Mouse (Mus musculus) NIH3T3 (cell line): Measurements from ENCODE around the gene Pnliprp2.
A peak's percentile ranks its signal among the peaks of the same experiment; 100 is the strongest.

Experiments
- DNase-seq: peaks from one replicate; pipeline ENCODE4 v3.0.0-alpha.2; 2012; ENCODE audit warnings: low read depth

The Pnliprp2 gene

DNA sequence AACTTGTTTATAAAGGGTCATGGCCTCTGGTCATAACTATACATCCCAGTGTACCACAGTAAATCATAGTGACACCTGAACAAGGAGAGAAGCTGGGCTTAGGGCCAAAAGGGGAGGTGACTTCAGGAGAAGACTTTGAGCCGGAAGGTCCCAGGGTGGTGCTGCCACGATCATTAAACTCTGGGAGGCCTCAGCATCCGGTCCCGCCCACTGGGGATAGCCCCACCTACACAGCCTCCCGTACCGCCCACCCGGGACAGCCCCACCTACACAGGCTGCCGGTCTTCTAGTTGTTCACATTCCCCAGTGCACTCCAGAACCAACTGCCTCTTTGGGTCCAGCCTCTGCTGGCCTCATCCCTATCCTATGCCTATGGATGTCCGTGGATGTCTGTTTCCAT, at the start of gene Pnliprp2:
Gene Pnliprp2 (plus strand): TSS at position 297 of the 400 bp plus-strand sequence.
- DNase-seq: no peak

DNA sequence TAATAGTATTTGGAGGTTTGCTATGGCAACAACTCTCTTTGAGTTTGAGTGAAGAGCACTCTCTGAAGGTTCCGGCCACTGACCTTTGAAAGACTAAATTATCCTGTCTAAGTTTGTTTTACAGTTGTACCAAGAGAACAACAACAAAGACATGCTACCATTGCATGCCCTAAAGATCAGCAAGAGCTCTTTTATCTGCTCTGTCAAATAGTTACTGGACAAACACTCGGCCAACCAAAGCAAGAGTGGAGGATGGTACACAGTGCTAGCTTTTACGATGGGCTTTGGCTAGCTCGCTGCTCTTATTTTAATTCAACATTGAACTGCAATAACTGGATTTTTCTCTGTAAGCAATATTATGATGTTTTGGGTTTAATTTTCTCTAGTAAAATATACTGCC, 41.6 kb upstream of the Pnliprp2 start:
- DNase-seq: no peak

DNA sequence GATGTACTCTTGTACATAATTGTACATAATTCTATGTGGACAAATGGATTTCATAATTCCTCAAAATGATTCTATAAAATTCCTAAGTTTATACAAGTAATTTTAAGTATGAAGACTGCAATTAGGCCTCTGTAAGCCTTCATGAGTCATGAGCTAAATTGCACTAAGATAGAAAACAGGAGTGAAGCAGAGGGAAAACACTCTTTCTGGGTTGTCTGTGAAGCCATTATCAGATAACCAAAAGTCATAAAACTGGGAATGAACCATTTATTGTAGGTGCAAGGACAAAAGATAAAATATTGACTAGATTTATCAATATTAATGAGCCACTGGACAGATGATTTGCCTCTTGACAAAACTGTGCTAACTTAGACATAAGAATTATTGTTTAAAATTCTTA, 39.1 kb upstream of the Pnliprp2 start:
- no peak for DNase-seq

DNA sequence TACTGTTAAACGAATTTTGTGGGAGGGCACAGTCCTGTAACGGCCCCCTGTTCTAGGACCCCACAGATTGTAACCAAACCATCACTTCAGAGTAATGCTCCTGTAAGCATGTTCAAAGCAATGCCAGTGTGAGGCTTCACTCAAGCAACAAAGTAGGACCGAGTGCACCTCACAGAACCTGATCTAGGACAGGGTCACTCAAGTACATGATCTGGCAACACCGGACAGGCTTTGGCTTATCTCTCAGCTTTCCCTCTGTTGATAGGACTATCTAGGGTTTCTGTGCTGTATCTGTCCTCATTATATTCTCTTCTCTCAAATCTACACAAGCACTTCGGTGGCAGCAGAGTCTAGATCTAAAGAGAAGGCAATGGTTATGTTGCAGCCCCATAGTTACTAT, 33.0 kb upstream of the Pnliprp2 start:
- no peak for DNase-seq

DNA sequence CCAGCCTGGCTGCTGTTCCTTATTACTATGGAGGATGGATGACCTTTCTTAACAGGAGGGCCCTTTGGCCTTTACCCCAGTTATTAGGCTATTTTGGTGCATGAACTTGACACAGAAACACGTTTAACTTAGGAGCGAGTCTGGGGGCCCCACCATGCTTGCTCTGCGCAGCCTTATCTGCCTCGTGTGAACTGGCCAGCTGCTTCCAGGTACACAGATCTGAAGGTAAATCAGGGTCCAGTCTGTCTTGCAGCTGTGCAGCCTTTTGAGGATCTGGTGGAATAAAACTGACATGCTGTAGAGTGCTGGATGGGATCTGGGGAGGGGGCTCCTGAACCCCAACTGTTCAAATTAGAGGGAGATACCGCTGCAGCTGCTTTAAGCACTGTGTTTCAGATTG, 31.8 kb upstream of the Pnliprp2 start:
- DNase-seq: no peak

DNA sequence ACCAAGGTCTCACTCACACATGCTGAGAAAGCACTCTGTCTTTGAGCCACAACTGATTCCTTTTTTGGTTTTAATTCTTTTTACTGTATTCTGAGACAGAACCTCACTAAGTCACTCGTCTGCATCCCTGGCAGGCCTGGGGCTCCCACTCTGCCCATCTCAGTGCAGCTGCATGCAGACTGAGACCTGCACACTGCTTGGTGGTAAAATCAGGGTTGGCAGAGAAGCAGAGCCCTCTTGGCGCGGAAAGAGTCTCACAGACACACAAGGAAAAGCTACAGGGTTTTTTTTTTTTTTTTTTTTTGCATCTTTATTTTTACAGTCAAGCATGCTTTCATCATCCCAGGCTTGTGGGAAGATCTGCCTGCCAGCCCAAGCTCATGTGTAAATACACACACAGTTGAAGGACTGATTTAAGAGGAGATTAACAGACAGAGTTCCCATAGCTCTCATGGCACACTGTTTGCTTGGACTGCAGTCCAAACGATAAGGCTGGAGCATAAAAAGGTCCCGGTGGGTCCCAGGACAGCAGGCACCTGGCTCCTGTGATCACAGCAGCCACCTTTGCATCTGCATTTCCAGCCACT, 31.0 kb upstream of the Pnliprp2 start, which contains the start of gene Pnliprp1:
Gene Pnliprp1 (plus strand): TSS at position 443 of the 587 bp plus-strand sequence.
- no peak for DNase-seq

DNA sequence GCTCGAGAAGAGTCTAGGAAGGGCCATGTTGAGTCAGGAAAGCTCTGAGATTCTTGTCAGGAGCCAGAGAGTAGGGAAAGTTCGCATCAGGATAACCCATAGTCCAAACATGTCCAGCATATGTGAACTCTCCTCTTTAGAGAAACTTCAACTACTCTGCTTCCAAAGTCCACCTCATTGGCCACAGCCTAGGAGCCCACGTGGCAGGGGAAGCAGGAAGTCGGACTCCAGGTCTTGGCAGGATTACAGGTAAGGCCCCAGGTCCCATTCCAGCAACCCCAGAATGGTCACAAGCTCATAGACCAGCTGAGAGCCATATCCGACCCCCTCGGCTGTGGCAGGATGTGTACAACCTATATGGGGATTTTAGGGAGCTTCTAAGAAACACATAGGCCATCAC, 26.3 kb upstream of the Pnliprp2 start:
- no peak for DNase-seq

DNA sequence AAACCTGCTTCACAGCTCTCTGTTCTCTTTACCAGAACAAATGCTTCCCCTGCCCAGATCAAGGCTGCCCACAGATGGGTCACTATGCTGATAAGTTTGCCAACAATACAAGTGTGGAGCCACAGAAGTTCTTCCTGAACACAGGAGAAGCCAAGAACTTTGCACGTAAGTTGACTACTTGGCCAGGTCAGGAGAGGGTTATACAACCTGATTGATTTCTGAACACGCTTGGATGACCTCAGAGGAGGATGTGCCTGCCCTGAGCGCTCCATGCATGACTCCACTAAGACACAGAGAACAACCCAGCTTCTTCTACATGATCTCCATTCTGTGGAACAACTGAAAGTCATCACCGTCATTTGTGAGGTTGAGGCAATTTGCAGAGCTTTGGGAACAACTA, 21.4 kb upstream of the Pnliprp2 start:
- no peak for DNase-seq

DNA sequence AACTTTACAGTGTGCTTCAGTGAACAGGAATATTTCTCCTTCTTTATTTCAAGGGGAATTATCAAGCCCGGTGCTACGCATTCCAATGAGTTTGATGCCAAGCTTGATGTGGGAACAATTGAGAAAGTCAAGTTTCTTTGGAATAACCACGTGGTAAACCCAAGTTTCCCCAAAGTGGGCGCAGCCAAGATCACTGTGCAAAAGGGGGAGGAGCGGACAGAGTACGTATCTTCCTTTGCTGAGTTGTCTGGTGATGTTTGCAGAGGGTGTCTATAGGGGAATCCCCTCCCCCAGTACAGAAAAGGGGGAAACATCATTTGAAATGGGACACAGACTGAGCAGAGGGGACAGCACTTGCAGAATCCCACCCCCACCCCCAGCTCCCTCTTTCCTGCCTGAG, 18.5 kb upstream of the Pnliprp2 start:
- no peak for DNase-seq

DNA sequence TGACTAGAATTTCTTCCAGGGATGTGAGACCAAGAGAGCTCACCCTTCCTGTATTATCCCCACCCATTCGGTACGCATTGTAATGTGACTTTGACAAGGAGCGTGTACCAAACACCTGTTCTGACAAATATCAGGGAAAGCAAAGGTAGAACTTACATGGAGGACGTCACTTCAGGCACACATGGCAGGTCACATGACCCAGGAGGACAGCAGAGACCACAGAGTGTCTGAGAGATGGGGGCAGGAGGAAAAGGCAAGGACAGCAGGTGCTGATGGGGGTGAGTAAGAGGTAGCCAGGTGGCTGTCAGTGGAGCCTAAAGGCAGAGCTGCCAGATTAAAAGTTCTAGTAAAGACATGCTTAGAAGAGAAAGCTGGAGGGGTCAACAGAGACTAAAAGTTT, 16.8 kb upstream of the Pnliprp2 start:
- no peak for DNase-seq

DNA sequence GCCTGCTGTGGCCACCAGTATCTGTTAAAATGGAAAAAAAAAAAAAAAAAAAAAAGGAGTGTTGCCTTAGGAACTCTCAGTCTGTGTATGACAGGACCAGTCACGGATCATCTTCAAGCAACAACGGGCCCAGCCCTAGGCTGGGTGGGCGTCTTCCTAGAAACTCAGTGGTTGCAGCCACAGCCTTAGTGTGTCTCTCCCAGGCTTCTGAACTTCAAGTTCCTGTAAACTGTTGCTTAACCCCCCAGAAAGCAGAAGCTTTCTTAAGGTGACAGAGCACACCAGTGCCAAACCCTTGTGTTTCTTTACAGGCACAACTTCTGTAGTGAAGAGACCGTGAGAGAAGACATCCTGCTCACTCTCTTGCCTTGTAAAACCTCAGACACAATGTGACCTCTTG, 15.8 kb upstream of the Pnliprp2 start:
- no peak for DNase-seq

DNA sequence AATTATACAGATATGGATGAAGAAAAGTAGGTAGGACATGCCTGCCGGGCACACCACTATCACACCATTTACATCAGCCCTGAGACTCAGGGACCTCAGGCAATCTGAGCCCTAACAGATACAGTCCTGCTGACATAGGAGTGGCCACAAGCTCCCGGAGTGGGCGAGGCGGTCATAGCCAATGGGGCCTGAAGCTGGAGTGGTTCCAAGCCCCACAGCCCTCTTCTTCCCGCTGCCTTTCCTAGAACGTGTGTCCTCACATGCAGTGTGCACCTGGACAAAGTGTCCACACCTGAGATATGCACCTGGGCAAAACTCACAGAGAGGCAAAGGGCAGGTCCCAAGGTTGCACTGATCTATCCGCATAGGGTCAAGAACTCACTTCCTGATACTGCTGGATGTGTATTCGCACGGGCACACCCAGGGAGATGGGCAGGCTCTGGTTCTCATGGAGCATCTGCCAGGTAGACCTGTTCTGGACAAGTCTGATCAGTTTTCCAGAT, 12.0 kb upstream of the Pnliprp2 start:
- no peak for DNase-seq

DNA sequence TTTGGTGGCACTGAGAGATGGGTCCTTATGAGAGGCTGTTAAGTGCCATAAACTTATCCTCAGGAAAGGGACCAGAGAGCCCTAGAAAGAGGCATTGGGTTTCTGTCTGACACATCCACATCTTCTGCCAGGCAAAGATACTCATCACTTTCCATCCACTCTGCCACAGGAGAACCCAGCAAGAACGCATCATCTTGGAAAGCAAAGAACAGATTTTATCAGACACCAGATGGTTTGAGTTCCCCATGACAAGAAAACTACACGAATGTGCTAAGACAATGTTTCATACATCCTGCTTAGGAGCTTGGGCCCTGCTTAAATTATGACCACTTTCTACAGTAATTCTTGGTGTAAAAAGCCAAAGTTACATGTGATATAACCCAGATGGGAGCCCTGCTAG, 8.7 kb upstream of the Pnliprp2 start:
- no peak for DNase-seq

DNA sequence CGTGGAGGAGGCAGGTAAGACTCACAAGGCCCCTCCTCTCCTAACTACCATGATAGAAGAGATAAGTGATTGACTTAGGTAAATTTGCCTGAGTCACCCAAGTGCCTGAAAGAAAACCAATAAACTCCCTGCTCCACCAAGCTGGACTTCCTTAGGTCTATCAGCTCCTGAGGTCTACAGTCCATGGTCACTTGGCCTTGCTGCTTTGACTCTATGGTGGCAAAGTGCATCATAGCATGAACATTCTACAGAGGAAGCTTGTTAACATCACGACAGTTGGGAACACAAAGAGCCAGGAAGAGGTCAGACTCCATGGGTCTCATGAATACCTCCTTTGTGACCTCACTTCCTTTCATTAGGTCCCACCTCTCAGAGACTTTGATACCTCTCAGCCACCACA, 8.0 kb upstream of the Pnliprp2 start:
- DNase-seq: no peak

DNA sequence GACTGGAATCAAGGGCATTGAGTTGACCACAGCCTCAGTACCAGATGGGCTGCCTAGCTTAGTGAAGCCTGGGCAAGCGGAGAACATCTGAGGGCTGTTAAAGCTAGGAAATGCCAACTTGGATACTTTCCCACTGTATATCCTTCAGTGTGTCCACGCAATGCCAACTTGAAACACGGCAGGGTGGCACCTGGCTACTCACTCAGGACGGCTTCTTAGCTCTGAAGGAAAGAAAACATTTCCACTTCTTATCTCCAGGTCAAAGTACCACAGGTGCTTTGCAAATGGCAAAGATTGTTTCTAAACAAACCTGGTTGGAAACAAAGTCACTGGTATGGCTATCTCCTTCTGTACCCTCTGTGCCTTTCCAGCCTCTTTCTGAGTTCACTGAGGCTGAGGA, 648 bp upstream of the Pnliprp2 start:
- DNase-seq: no peak

DNA sequence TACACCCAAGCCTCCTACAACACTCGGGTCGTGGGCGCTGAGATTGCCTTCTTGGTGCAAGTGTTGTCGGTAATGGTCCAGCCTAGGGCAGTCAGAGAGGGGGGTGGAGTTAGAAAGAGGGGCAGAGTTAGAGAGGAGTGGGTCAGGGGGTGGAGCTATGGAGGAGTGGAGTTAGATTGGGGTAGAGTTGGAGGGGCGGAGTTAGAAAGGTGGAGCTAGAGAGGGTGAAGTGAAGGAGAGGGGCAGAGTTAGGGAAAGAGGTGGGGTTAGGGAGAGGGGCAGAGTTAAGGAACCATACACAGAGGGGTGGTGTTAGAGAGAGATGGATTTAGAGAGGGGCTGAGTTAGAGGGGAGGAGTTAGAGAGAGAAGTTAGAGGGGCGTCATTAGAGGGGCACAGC, 2.8 kb downstream of the Pnliprp2 start:
- no peak for DNase-seq

DNA sequence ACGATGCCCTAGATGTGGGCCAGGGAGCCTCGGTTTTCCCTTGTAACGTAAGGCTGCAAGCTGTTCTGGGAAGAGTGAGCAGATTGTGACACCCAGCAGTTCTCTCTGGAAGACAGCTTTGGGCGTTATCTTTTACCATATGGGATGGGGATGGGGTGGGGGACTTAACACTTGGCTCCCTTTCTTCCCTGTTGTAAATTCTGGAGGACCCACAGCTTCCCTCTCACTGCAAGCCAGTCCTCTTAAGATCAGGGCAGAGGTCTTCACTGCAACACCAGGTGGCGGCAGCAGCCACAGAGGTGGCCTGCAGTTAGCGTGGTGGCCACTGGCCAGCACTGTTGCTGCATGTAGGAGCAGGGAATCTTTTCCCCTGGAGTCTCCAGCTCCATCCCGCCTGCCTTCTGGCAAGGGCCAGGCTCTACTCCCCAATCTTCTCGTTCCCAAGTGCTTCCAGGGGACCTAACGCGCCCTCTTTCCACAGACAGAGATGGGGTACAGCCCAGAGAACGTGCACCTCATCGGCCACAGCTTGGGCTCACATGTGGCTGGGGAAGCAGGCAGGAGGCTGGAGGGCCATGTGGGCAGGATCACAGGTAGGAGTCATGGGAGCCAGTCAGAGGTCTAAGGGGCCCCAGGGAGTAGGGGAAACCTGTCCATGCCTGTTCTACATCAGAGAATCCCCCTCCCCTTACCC, 3.5 kb downstream of the Pnliprp2 start:
- peak; percentile 66 for DNase-seq

DNA sequence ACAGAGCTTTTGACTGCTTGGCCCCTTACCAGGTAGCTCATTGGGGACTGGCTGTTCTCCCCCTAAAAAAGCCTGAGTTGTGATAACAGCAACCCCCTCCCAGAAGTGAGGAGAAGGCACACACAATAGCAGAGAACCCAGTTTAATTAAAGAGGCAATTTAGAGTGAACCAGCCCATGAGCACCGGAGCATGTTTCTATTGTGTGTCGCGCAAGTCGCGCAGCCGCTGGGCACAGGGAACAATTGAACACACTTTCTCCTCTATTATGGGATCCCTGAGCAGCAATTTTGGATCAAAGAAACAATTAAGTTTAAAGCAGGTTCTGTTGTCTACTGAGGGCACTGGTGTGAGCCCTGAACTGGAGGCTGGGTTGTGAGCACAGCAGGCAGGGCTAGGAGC, 7.8 kb downstream of the Pnliprp2 start:
- DNase-seq: no peak

DNA sequence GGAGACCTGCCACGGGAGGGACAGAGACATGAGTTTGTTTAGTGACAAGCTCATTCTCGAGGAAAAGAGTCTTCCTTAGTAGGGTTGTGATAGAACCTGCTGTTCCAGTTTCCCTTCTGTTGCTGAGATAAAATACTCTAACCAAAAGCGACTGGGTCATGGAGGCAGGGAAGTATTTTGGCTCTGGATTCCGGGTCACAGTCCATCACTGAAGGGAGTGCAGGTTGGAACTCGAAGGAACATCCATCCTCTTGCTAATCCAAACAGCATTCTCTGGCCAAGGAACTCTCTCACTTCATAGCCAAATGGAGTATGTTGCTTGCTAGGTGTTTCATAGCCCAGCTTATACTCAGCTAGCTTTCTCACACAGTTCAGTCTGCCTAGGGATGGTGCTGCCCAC, 16.9 kb downstream of the Pnliprp2 start:
- DNase-seq: no peak

DNA sequence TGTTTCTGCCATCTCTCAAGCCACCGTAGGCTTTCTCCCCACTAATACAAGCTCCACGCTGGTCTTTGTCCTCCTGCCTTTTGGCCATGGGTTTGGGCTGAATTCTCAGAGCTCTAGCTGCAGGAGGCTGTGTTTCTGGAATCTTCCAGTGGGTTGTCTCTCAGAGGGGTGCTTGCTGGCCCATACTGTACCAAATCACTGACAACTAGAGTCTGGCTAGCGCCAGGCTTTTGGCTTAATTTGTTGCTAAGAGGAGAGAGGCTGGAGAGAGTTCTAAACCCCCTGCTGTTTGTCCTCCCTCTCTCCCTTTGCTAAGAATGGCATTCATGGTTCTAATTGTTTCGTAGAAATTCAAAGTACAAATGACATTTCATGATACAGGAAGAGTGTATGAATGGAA, 22.0 kb downstream of the Pnliprp2 start:
- DNase-seq: no peak

DNA sequence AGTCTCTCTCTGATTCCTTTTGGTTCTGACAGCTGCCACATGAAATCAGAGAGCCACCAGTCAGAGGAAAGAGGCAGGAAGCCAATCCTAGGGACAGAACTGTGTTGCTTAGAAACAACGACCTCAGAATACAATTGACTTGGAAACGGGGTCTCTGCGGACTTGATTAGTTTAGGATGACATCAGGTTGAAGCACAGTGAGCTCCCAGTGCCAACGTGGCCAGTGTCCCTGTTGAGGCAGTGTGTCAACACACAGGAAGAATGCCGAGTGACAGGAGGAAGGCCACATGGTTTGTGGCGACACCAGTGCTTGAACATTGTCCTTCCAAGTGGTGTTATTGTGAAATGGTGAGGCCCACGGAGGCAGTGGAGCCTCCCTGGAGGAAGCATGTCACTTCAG, 24.4 kb downstream of the Pnliprp2 start:
- DNase-seq: no peak

DNA sequence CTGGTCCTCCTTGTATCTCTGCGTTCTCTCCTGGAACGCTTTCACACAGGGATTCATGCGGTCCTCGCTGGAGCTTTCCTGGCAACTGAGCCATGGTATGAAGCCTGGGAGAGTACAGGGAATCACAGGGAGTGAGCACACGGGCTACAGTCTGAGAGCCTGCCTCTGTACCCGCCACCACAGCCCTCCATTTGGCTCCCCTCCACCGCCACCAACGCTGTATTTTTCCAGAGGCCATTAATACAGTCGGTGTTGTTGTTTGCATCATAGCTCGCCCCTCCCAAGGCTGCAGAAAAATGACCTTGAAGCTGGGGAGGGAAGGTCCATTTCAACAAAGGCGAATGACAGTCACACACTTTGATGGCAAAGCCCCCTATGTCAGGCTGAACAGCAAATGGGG, 29.7 kb downstream of the Pnliprp2 start:
- DNase-seq: no peak

DNA sequence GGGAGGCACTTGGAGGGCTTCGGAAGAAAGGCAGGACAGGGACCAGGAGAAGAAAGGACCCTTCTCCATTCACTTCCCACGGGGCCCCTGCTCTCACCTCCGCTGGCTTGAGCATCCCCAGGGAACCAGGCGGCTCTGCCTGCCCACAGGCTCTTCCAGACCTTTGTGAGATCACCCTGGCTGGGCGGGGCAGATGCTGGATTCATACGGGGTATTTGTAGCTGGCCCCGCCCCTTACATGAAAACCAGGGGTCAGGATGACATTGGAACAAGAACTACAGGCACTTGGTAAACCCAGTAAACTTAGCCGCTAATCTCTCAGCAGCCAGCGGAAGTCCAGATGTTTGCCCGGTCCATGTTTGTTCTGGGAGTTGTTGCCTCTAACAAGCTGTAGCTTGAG, 34.8 kb downstream of the Pnliprp2 start, which contains the start of gene 1700019N19Rik:
Gene 1700019N19Rik (minus strand): TSS at position 178 of the 400 bp plus-strand sequence.
- no peak for DNase-seq

DNA sequence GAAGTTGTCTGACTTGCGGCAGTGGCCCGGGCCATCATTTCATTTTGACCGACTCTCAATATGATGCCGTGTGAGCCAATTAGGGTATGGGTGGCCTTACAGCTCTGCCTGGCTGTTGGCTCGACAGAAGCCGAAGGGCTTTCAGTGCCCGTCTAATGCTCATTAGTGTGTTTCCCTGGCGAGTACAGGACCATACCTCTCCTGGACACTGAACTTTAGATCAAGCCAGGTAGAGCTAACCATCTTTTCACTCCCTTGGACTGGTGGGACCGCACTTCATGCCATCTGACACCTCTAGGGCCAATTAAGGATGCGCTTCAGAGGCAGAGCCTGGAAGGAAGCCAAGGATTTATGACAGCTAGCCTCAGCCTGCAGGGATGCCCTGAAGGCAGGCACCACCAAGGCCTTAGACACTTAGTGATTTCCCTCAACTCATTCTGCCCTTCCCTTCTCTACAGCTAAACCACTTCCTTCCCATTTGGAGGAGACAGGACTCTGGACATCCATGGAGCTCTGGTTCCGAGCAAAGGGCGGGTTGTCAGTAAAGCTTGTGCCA, 35.7 kb downstream of the Pnliprp2 start:
- DNase-seq: no peak
